Mouse (Mus musculus): Measurements from ENCODE around the gene Klkb1. TPM values are rescaled to one million over a fixed set of nuclear protein-coding genes. Genes with fewer than 3 reads are reported as not detected.

Gene Klkb1
- polyA plus RNA-seq, 1 experiment from 2014 or later, result not detected

- H3K27me3 ChIP-seq, result no peaks in the 10 kb centered on the region
- no peak within 1 kb of the TSS for H3K9ac ChIP-seq
- H3K27ac ChIP-seq, result no peak within 1 kb of the TSS
- no peaks in the 10 kb centered on the region for H3K4me1 ChIP-seq (replicated peaks)
- H3K36me3 ChIP-seq, result no peaks in the 10 kb centered on the region
- no peak within 1 kb of the TSS for H3K4me3 ChIP-seq
- H3K9me3 ChIP-seq, result no peaks in the 10 kb centered on the region
- H3K4me2 ChIP-seq, result no peak within 1 kb of the TSS
- no peak for ATAC-seq (ENCODE audit: low FRiP score)
- WGBS, result 91% methylated on average over 13 of the region's 13 CpGs
Observed at GRCm38 (mm10) chr8:45308366-45308765, 13.7 kb upstream of the Klkb1 start, which contains the start of gene Gm45753. Gm45753 (minus strand) TSS chr8:45308466.

- Histone ChIP-seq H3K27me3 (no peaks in the 10 kb centered on the region), H3K4me1 (replicated peaks) (no peaks in the 10 kb centered on the region), H3K4me3 (no peak overlapping the region), H3K36me3 (no peaks in the 10 kb centered on the region), H3K9me3 (no peaks in the 10 kb centered on the region), H3K27ac (no peak overlapping the region), H3K9ac (no peak overlapping the region), H3K4me2 (no peak overlapping the region)
- 76% methylated on average over 1 of the region's 1 CpGs for WGBS
- ATAC-seq (ENCODE audit: low FRiP score), result no peak
Observed at GRCm38 (mm10) chr8:45305479-45305878, 10.8 kb upstream of the Klkb1 start.

GRCm38 (mm10) chr8:45304354-45304753, 9.7 kb upstream of the Klkb1 start:
- Histone ChIP-seq H3K27me3 (no peaks in the 10 kb centered on the region), H3K9ac (no peak overlapping the region), H3K4me3 (no peak overlapping the region), H3K27ac (no peak overlapping the region), H3K4me1 (replicated peaks) (no peaks in the 10 kb centered on the region), H3K36me3 (no peaks in the 10 kb centered on the region), H3K9me3 (no peaks in the 10 kb centered on the region), H3K4me2 (no peak overlapping the region)
- WGBS, result 89% methylated on average over 3 of the region's 3 CpGs
- ATAC-seq (ENCODE audit: low FRiP score), result no peak

- Histone ChIP-seq H3K36me3 (no peaks in the 10 kb centered on the region), H3K9me3 (no peaks in the 10 kb centered on the region), H3K4me2 (no peak overlapping the region), H3K27me3 (no peaks in the 10 kb centered on the region), H3K4me1 (replicated peaks) (no peaks in the 10 kb centered on the region), H3K27ac (no peak overlapping the region), H3K4me3 (no peak overlapping the region), H3K9ac (no peak overlapping the region)
- ATAC-seq (ENCODE audit: low FRiP score), result no peak
- 74% methylated on average over 8 of the region's 8 CpGs for WGBS
Observed at GRCm38 (mm10) chr8:45302390-45302789, 7.7 kb upstream of the Klkb1 start.

GRCm38 (mm10) chr8:45295276-45295675, 617 bp upstream of the Klkb1 start:
- Histone ChIP-seq H3K9me3 (no peaks in the 10 kb centered on the region), H3K9ac (no peak overlapping the region), H3K4me1 (replicated peaks) (no peaks in the 10 kb centered on the region), H3K4me2 (no peak overlapping the region), H3K4me3 (no peak overlapping the region), H3K27me3 (no peaks in the 10 kb centered on the region), H3K36me3 (no peaks in the 10 kb centered on the region), H3K27ac (no peak overlapping the region)
- WGBS, result 96% methylated on average over 6 of the region's 6 CpGs
- no peak for ATAC-seq (ENCODE audit: low FRiP score)

- Histone ChIP-seq H3K4me2 (no peak overlapping the region), H3K36me3 (no peaks in the 10 kb centered on the region), H3K9me3 (no peaks in the 10 kb centered on the region), H3K4me3 (no peak overlapping the region), H3K27ac (no peak overlapping the region), H3K4me1 (replicated peaks) (no peaks in the 10 kb centered on the region), H3K27me3 (no peaks in the 10 kb centered on the region), H3K9ac (no peak overlapping the region)
- ATAC-seq (ENCODE audit: low FRiP score), result no peak
- WGBS, result 77% methylated on average over 2 of the region's 2 CpGs
Observed at GRCm38 (mm10) chr8:45291790-45292189, 2.9 kb downstream of the Klkb1 start.

GRCm38 (mm10) chr8:45281630-45282029, 13.0 kb downstream of the Klkb1 start:
- Histone ChIP-seq H3K9ac (no peak overlapping the region), H3K9me3 (no peaks in the 10 kb centered on the region), H3K4me2 (no peak overlapping the region), H3K27me3 (no peaks in the 10 kb centered on the region), H3K36me3 (no peaks in the 10 kb centered on the region), H3K27ac (no peak overlapping the region), H3K4me1 (replicated peaks) (no peaks in the 10 kb centered on the region), H3K4me3 (no peak overlapping the region)
- no peak for ATAC-seq (ENCODE audit: low FRiP score)
- WGBS, result 82% methylated on average over 8 of the region's 8 CpGs

GRCm38 (mm10) chr8:45277453-45277852, 17.2 kb downstream of the Klkb1 start:
- no peaks in the 10 kb centered on the region for H3K27me3 ChIP-seq
- no peak overlapping the region for H3K4me3 ChIP-seq
- H3K36me3 ChIP-seq, result no peaks in the 10 kb centered on the region
- H3K4me2 ChIP-seq, result no peak overlapping the region
- H3K27ac ChIP-seq, result no peak overlapping the region
- no peak overlapping the region for H3K9ac ChIP-seq
- ATAC-seq (ENCODE audit: low FRiP score), result no peak
- WGBS, result 88% methylated on average over 3 of the region's 3 CpGs
- H3K9me3 ChIP-seq, result no peaks in the 10 kb centered on the region
- H3K4me1 ChIP-seq (replicated peaks), result no peaks in the 10 kb centered on the region

- H3K9ac ChIP-seq, result no peak overlapping the region
- no peaks in the 10 kb centered on the region for H3K27me3 ChIP-seq
- no peaks in the 10 kb centered on the region for H3K36me3 ChIP-seq
- H3K4me3 ChIP-seq, result no peak overlapping the region
- H3K4me1 ChIP-seq (replicated peaks), result no peaks in the 10 kb centered on the region
- no peak for ATAC-seq (ENCODE audit: low FRiP score)
- H3K4me2 ChIP-seq, result no peak overlapping the region
- H3K9me3 ChIP-seq, result no peaks in the 10 kb centered on the region
- H3K27ac ChIP-seq, result no peak overlapping the region
- 82% methylated on average over 4 of the region's 4 CpGs for WGBS
Observed at GRCm38 (mm10) chr8:45274317-45274716, 20.3 kb downstream of the Klkb1 start.

GRCm38 (mm10) chr8:45269056-45269455, 25.6 kb downstream of the Klkb1 start:
- H3K27ac ChIP-seq, result no peak overlapping the region
- no peak overlapping the region for H3K4me3 ChIP-seq
- no peaks in the 10 kb centered on the region for H3K27me3 ChIP-seq
- peaks cover 6% of the 10 kb centered on the region; the same call in 1 of the 2 replicates for H3K9me3 ChIP-seq
- no peak overlapping the region for H3K4me2 ChIP-seq
- H3K36me3 ChIP-seq, result no peaks in the 10 kb centered on the region
- no peak for ATAC-seq (ENCODE audit: low FRiP score)
- no peaks in the 10 kb centered on the region for H3K4me1 ChIP-seq (replicated peaks)
- no peak overlapping the region for H3K9ac ChIP-seq

GRCm38 (mm10) chr8:45268485-45268884, 26.2 kb downstream of the Klkb1 start:
- no peak overlapping the region for H3K9ac ChIP-seq
- no peaks in the 10 kb centered on the region for H3K36me3 ChIP-seq
- H3K27ac ChIP-seq, result no peak overlapping the region
- H3K4me2 ChIP-seq, result no peak overlapping the region
- ATAC-seq (ENCODE audit: low FRiP score), result no peak
- peaks cover 6% of the 10 kb centered on the region; the same call in 1 of the 2 replicates for H3K9me3 ChIP-seq
- H3K4me3 ChIP-seq, result no peak overlapping the region
- H3K4me1 ChIP-seq (replicated peaks), result no peaks in the 10 kb centered on the region
- H3K27me3 ChIP-seq, result no peaks in the 10 kb centered on the region

GRCm38 (mm10) chr8:45267611-45268391, 26.9 kb downstream of the Klkb1 start:
- no peaks in the 10 kb centered on the region for H3K36me3 ChIP-seq

GRCm38 (mm10) chr8:45266993-45267392, 27.7 kb downstream of the Klkb1 start:
- no peaks in the 10 kb centered on the region for H3K36me3 ChIP-seq
- ATAC-seq (ENCODE audit: low FRiP score), result no peak
- no peaks in the 10 kb centered on the region for H3K4me1 ChIP-seq (replicated peaks)
- H3K4me3 ChIP-seq, result no peak overlapping the region
- H3K9me3 ChIP-seq, result peaks cover 6% of the 10 kb centered on the region; the same call in 1 of the 2 replicates
- no peak overlapping the region for H3K4me2 ChIP-seq
- no peaks in the 10 kb centered on the region for H3K27me3 ChIP-seq
- 59% methylated on average over 8 of the region's 8 CpGs for WGBS
- no peak overlapping the region for H3K9ac ChIP-seq
- no peak overlapping the region for H3K27ac ChIP-seq

More at GRCm38 (mm10) chr8:45267611-45268391, 26.9 kb downstream of the Klkb1 start:
- Histone ChIP-seq H3K9me3 (peaks cover 6% of the 10 kb centered on the region; the same call in 1 of the 2 replicates), H3K9ac (no peak overlapping the region), H3K4me2 (no peak overlapping the region), H3K27ac (no peak overlapping the region), H3K27me3 (no peaks in the 10 kb centered on the region), H3K4me1 (replicated peaks) (no peaks in the 10 kb centered on the region), H3K4me3 (no peak overlapping the region)
- WGBS, result 92% methylated on average over 4 of the region's 4 CpGs
- ATAC-seq (ENCODE audit: low FRiP score), result no peak
